ENCODE assay signal across 7 mouse cellular contexts in genomic region chr16:90144541-90144940, GRCm38 (mm10). TPM values are rescaled to one million over a fixed set of nuclear protein-coding genes. Genes with fewer than 3 reads are reported as not detected.
DNase-seq lines count a peak whose midpoint lies in the region; ATAC-seq and TF ChIP-seq lines count a peak whose summit lies in the region.

No protein-coding gene starts in this region.

- H3K4me1 ChIP-seq in thymus, adult 2 months (replicated peaks; ENCODE audit: control insufficient read depth, insufficient read depth, low read length), result peaks cover 15% of the 10 kb centered on the region
- peaks cover 36% of the 10 kb centered on the region for H3K4me1 ChIP-seq in forebrain, embryonic 13.5 days
- peaks cover 11% of the 10 kb centered on the region for H3K4me1 ChIP-seq in liver, embryonic 11.5 days (replicated peaks; ENCODE audit: control insufficient read depth, insufficient read depth, low read length)

- peak; percentile 15 for DNase-seq in thymus, adult 2 months
- no peak for DNase-seq in thymus, adult 18-20 months
- DNase-seq in liver, embryonic 11.5 days (ENCODE audit: low spot score), result peak; percentile 56
- DNase-seq in testis, postnatal 14 days (ENCODE audit: low spot score), result peak; percentile 37
- DNase-seq in gastrocnemius, postnatal 4 days (ENCODE audit: low spot score in 2 of 2), result no peak
- no peak for DNase-seq in kidney, adult 18-20 months

- 17% methylated on average over 13 of the region's 13 CpGs for WGBS in thymus, adult 2 months
- 5% methylated on average over 13 of the region's 13 CpGs for WGBS in forebrain, embryonic 13.5 days
- 11% methylated on average over 13 of the region's 13 CpGs for WGBS in liver, embryonic 11.5 days

- peak overlapping the region; percentile 55 for H3K4me3 ChIP-seq in thymus, adult 2 months (ENCODE audit: control insufficient read depth, insufficient read depth, low read length)
- peak overlapping the region; percentile 74 for H3K4me3 ChIP-seq in forebrain, embryonic 13.5 days
- peak overlapping the region; percentile 76 for H3K4me3 ChIP-seq in liver, embryonic 11.5 days (ENCODE audit: low read depth, low read length)

- TF ChIP-seq CTCF in thymus, adult 2 months (IDR thresholded peaks at IDR 0.05; ENCODE audit: borderline replicate concordance, control insufficient read depth, extremely low read depth, insufficient read depth, low read length, poor library complexity), result no peak

- no peaks in the 10 kb centered on the region for H3K27me3 ChIP-seq in thymus, adult 2 months (ENCODE audit: control insufficient read depth, insufficient read depth, low read length)
- H3K27me3 ChIP-seq in forebrain, embryonic 13.5 days, result no peaks in the 10 kb centered on the region
- no peaks in the 10 kb centered on the region for H3K27me3 ChIP-seq in liver, embryonic 11.5 days (replicated peaks; ENCODE audit: control insufficient read depth, insufficient read depth, low read length)

- TF ChIP-seq POLR2A in thymus, adult 2 months (IDR thresholded peaks at IDR 0.05; ENCODE audit: control insufficient read depth, extremely low read depth, insufficient read depth, low read length, poor library complexity), result 0 out of 2 replicates have a peak, but pooled peaks have one; percentile 9

- no peak overlapping the region for H3K27ac ChIP-seq in thymus, adult 2 months (ENCODE audit: control insufficient read depth, insufficient read depth, low read length)
- no peak overlapping the region; the same call in 1 of the 2 replicates for H3K27ac ChIP-seq in forebrain, embryonic 13.5 days
- H3K27ac ChIP-seq in liver, embryonic 11.5 days (ENCODE audit: low read depth, low read length), result 0 out of 2 replicates have a peak overlapping the region, but pooled peaks have one; percentile 60

- no peaks in the 10 kb centered on the region for H3K9me3 ChIP-seq in forebrain, embryonic 13.5 days (replicated peaks)
- H3K9me3 ChIP-seq in liver, embryonic 11.5 days (ENCODE audit: control insufficient read depth, low read length), result no peaks in the 10 kb centered on the region

- no peak for ATAC-seq in forebrain, embryonic 13.5 days
- ATAC-seq in liver, embryonic 11.5 days (replicated peaks; ENCODE audit: low FRiP score), result no peak

- no peaks in the 10 kb centered on the region for H3K36me3 ChIP-seq in thymus, adult 2 months (ENCODE audit: control insufficient read depth, insufficient read depth, low read length)
- no peaks in the 10 kb centered on the region for H3K36me3 ChIP-seq in forebrain, embryonic 13.5 days (ENCODE audit: poor library complexity, severe bottlenecking)
- H3K36me3 ChIP-seq in liver, embryonic 11.5 days (ENCODE audit: control insufficient read depth, insufficient read depth, low read length), result no peaks in the 10 kb centered on the region

- H3K9ac ChIP-seq in forebrain, embryonic 13.5 days, result peak overlapping the region; percentile 89
- peak overlapping the region; percentile 73 for H3K9ac ChIP-seq in liver, embryonic 11.5 days (ENCODE audit: low read depth, low read length)

- H3K4me2 ChIP-seq in forebrain, embryonic 13.5 days, result peak overlapping the region; percentile 93
- peak overlapping the region; percentile 100 for H3K4me2 ChIP-seq in liver, embryonic 11.5 days

RNA-seq across cellular contexts. Expression of gene Tiam1, which starts 1.0 kb away (rescaled TPM):
- 14.1 and 17.8 TPM in 2 replicates for polyA plus RNA-seq in thymus, adult 2 months (2012; rRNA removed)
- polyA plus RNA-seq in forebrain, embryonic 13.5 days (2015; fragmentation: Nextera tagmentation; extraction: Ambion mirVana), result 25.6 and 29.4 TPM in 2 replicates
- polyA plus RNA-seq in liver, embryonic 11.5 days (2014; fragmentation: Nextera tagmentation; extraction: Ambion mirVana), result 10.7 and 17.2 TPM in 2 replicates
- 10 to 100 TPM; 14.5 to 15.5 TPM for total RNA-seq in gastrocnemius, postnatal 4 days (2021)

Comparison
In these comparisons a context has a peak if more than half of its experiments do, and no peak if none do; other contexts are left out.
1. DNase-seq: peak in thymus, adult 2 months (single experiment), liver, embryonic 11.5 days (single experiment) and testis, postnatal 14 days (single experiment); none in thymus, adult 18-20 months (0 of 2), gastrocnemius, postnatal 4 days (0 of 2) and kidney, adult 18-20 months (single experiment).
2. Peak in every context shown above with its lines, with median percentiles within 50 percentile points of each other: H3K4me3 ChIP-seq.